Mouse (Mus musculus): ENCODE results near the gene Pms2. TPM values are rescaled to one million over a fixed set of nuclear protein-coding genes. Genes with fewer than 3 reads are reported as not detected.

The Pms2 gene
- 8.2 TPM in 2 replicates for polyA plus RNA-seq (2021; fragmentation: Nextera tagmentation)
- long read RNA-seq, experiment 1, full-length matches to known transcripts: 12 of 22 reads
- long read RNA-seq, experiment 1, partial matches to known transcripts: 2 of 22 reads
- long read RNA-seq, experiment 1, other reads (novel, unspliced or antisense): 8 of 22 reads
- long read RNA-seq, experiment 2, full-length matches to known transcripts: 47 of 77 reads
- long read RNA-seq, experiment 2, partial matches to known transcripts: 5 of 77 reads
- long read RNA-seq, experiment 2, other reads (novel, unspliced or antisense): 25 of 77 reads

GRCm38 (mm10) chr5:143909417-143910400, at the start of gene Pms2, which contains the start of gene Aimp2:
Pms2 (plus strand) TSS chr5:143909964.
Aimp2 (minus strand) TSS chr5:143909847.

GRCm38 (mm10) chr5:143897635-143898330, 12.0 kb upstream of the Pms2 start, which contains the start of gene Ankrd61:
Ankrd61 (minus strand) TSS chr5:143897685.

GRCm38 (mm10) chr5:143927875-143928274, 18.1 kb downstream of the Pms2 start, which contains the start of gene Gm42421:
Gm42421 (plus strand) TSS chr5:143928175.

GRCm38 (mm10) chr5:143932831-143933230, 23.1 kb downstream of the Pms2 start, which contains the start of gene Rsph10b:
Rsph10b (plus strand) TSS chr5:143933035.

Other genes with a start within 250 kb of the Pms2 start
- gene Usp42, start 177.7 kb upstream of the Pms2 start, polyA plus RNA-seq (2021; fragmentation: Nextera tagmentation): 7.2 and 8.2 TPM in 2 replicates
- 23.0 and 23.9 TPM in 2 replicates for gene Eif2ak1, start 92.2 kb upstream of the Pms2 start, polyA plus RNA-seq (2021; fragmentation: Nextera tagmentation)
- not detected in 2 replicates for gene Ankrd61, start 12.3 kb upstream of the Pms2 start, polyA plus RNA-seq (2021; fragmentation: Nextera tagmentation)
- gene Aimp2, start 117 bp upstream of the Pms2 start, polyA plus RNA-seq (2021; fragmentation: Nextera tagmentation): 44.7 and 47.5 TPM in 2 replicates
- not detected in 2 replicates for gene Gm42421, start 18.2 kb downstream of the Pms2 start, polyA plus RNA-seq (2021; fragmentation: Nextera tagmentation)
- gene Rsph10b, start 23.1 kb downstream of the Pms2 start, polyA plus RNA-seq (2021; fragmentation: Nextera tagmentation): 1.7 and 4.3 TPM in 2 replicates
- gene Ccz1, start 104.9 kb downstream of the Pms2 start, polyA plus RNA-seq (2021; fragmentation: Nextera tagmentation): 12.9 and 13.1 TPM in 2 replicates
- not detected in 2 replicates for gene Ocm, start 116.7 kb downstream of the Pms2 start, polyA plus RNA-seq (2021; fragmentation: Nextera tagmentation)
- gene Lmtk2, start 190.5 kb downstream of the Pms2 start, polyA plus RNA-seq (2021; fragmentation: Nextera tagmentation): 7.9 and 8.0 TPM in 2 replicates